Mouse (Mus musculus) ES-E14 (cell line): ENCODE data around the gene Zfp597. TPM values are rescaled to one million over a fixed set of nuclear protein-coding genes. Genes with fewer than 3 reads are reported as not detected.

Experiments
- DNase-seq: peaks from one replicate; pipeline ENCODE4 v3.0.0-alpha.2; 2013; ENCODE audit warnings: low read depth, low spot score
- H3K27ac ChIP-seq: 2 replicates; pipeline ENCODE4 v1.5.1; 2012; ENCODE audit warnings: low read depth, mild to moderate bottlenecking, low read length, moderate library complexity, mixed read lengths; ENCODE audit not compliant: poor library complexity, insufficient read depth, severe bottlenecking
- H3K36me3 ChIP-seq: 2 replicates; pipeline ENCODE4 v1.6.1; 2012; ENCODE audit warnings: mild to moderate bottlenecking, low read length, moderate library complexity, mixed read lengths; ENCODE audit not compliant: control insufficient read depth, poor library complexity, insufficient read depth, severe bottlenecking
- H3K4me1 ChIP-seq, 2 experiments: fragments of 150-350 bp in 1 of 2; sonication (generic) in 1 of 2; 2 replicates each; pipeline ENCODE4 v1.6.1; 2012; ENCODE audit warnings: low read length in 2 of 2, mild to moderate bottlenecking in 1 of 2, mixed read lengths in 1 of 2; ENCODE audit not compliant: control insufficient read depth in 2 of 2, insufficient read depth in 2 of 2, poor library complexity in 1 of 2
- H3K4me3 ChIP-seq, 2 experiments: fragments of 150-350 bp in 1 of 2; sonication (generic) in 1 of 2; 2 replicates each; pipeline ENCODE4 v1.5.1; 2012; ENCODE audit warnings: low read length in 2 of 2, low read depth in 1 of 2, mild to moderate bottlenecking in 1 of 2, mixed read lengths in 1 of 2; ENCODE audit not compliant: insufficient read depth in 1 of 2, poor library complexity in 1 of 2, severe bottlenecking in 1 of 2
- H3K9ac ChIP-seq: 2 replicates; pipeline ENCODE4 v1.6.1; 2012; ENCODE audit warnings: low read depth, mild to moderate bottlenecking, low read length, mixed read lengths; ENCODE audit not compliant: poor library complexity, insufficient read depth, severe bottlenecking
- H3K9me3 ChIP-seq: fragments of 150-350 bp; sonication (generic); 2 replicates; pipeline ENCODE4 v1.6.1; 2012; ENCODE audit warnings: low read depth, mild to moderate bottlenecking, low read length; ENCODE audit not compliant: control insufficient read depth, insufficient read depth
- CHD2 ChIP-seq: IDR thresholded peaks from 2 replicates; pipeline ENCODE4 v1.6.1; 2014; ENCODE audit warnings: mild to moderate bottlenecking, low read depth, low read length, inconsistent platforms
- HCFC1 ChIP-seq: IDR thresholded peaks from 2 replicates; pipeline ENCODE4 v1.6.1; 2012; ENCODE audit warnings: low read length, inconsistent platforms, borderline replicate concordance; ENCODE audit not compliant: insufficient read depth
- MAFK ChIP-seq: IDR thresholded peaks from 2 replicates; pipeline ENCODE4 v1.6.1; 2014; ENCODE audit warnings: mild to moderate bottlenecking, low read depth, low read length, inconsistent platforms; ENCODE audit not compliant: insufficient read depth
- ZC3H11A ChIP-seq: IDR thresholded peaks from 2 replicates; pipeline ENCODE4 v1.6.1; 2012; ENCODE audit warnings: low read depth, mild to moderate bottlenecking, inconsistent platforms, low read length, borderline replicate concordance
- ZNF384 ChIP-seq: IDR thresholded peaks from 2 replicates; pipeline ENCODE4 v1.6.1; 2012; ENCODE audit warnings: low read depth, low read length, inconsistent platforms
- in situ Hi-C, 2 experiments: fragments of 600-800 bp; cut with MboI; formaldehyde crosslinking; loops; one replicate each; pipeline ENCODE4 v1.15.1; 2025; ENCODE audit warnings: low sequenced_read_pairs in 2 of 2, inconsistent platforms in 1 of 2; ENCODE audit not compliant: unreplicated experiment in 2 of 2
- total RNA-seq: library from RNA; depleted of rRNA; stranded (reverse); fragments of 300-350 nt; gene quantifications from 2 replicates; pipeline ENCODE4 v1.2.3, GENCODE M21; 2012

Zfp597 gene
- total RNA-seq, 1 experiment: 10.7 TPM

GRCm38 (mm10) chr16:3891621-3892295, 7.4 kb upstream of the Zfp597 start:
- peaks cover 3% of the 10 kb centered on the region; the same call in 1 of the 2 replicates for H3K36me3 ChIP-seq

GRCm38 (mm10) chr16:3885065-3885670, 807 bp upstream of the Zfp597 start:
- in situ Hi-C loops: no loop called here
- Histone ChIP-seq H3K27ac (no peak overlapping the region), H3K4me1 (0 out of 4 replicates have a peak, but pooled peaks cover 0 to 2% of the 10 kb centered on the region in 2 experiments), H3K4me3 (peak overlapping the region; percentile 95 to 98), H3K9me3 (no peaks in the 10 kb centered on the region), H3K9ac (peak overlapping the region; percentile 94), H3K36me3 (no peaks in the 10 kb centered on the region)
- TF ChIP-seq HCFC1 (no peak), CHD2 (no peak), ZNF384 (no peak), ZC3H11A (no peak), MAFK (no peak)
- no peak for DNase-seq

More at GRCm38 (mm10) chr16:3891621-3892295, 7.4 kb upstream of the Zfp597 start:
- no peak overlapping the region for H3K4me3 ChIP-seq
- no peaks in the 10 kb centered on the region for H3K9me3 ChIP-seq
- no peak for DNase-seq
- peak; percentile 95 for TF ChIP-seq MAFK
- no peak for TF ChIP-seq ZNF384
- H3K27ac ChIP-seq: no peak overlapping the region
- H3K4me1 ChIP-seq: peaks cover 0 to 4% of the 10 kb centered on the region in 2 experiments; a peak in 1 of 4 replicates
- H3K9ac ChIP-seq: no peak overlapping the region
- in situ Hi-C loops: no loop called here

- no peaks in the 10 kb centered on the region for H3K9me3 ChIP-seq
- no peak overlapping the region for H3K27ac ChIP-seq
- in situ Hi-C loops: no loop called here
- no peak for TF ChIP-seq ZC3H11A
- no peak for TF ChIP-seq ZNF384
- TF ChIP-seq HCFC1: no peak
- no peak for TF ChIP-seq CHD2
- no peak for TF ChIP-seq MAFK
- DNase-seq: no peak
- H3K4me1 ChIP-seq: peaks cover 2 to 3% of the 10 kb centered on the region in 2 experiments; a peak in 2 of 4 replicates
- no peak overlapping the region for H3K9ac ChIP-seq
- H3K36me3 ChIP-seq: no peaks in the 10 kb centered on the region; the same call in 1 of the 2 replicates
- no peak overlapping the region for H3K4me3 ChIP-seq
Observed at GRCm38 (mm10) chr16:3876346-3876745, 8.0 kb downstream of the Zfp597 start.

- DNase-seq: peak; percentile 96
- Histone ChIP-seq H3K9ac (peak within 1 kb of the TSS; percentile 83), H3K27ac (0 out of 2 replicates have a peak within 1 kb of the TSS, but pooled peaks have one; percentile 14), H3K4me3 (peak within 1 kb of the TSS; percentile 75 to 95), H3K9me3 (no peaks in the 10 kb centered on the region), H3K36me3 (peaks cover 3% of the 10 kb centered on the region; the same call in 1 of the 2 replicates), H3K4me1 (peaks cover 3 to 6% of the 10 kb centered on the region in 2 experiments; a peak in 2 of 4 replicates)
- in situ Hi-C loops: no loop called here
- TF ChIP-seq ZNF384: no peak
- TF ChIP-seq HCFC1: 0 out of 2 replicates have a peak, but pooled peaks have one; percentile 58
- no peak for TF ChIP-seq MAFK
- TF ChIP-seq ZC3H11A: no peak
- peak; percentile 55; the same call in 1 of the 2 replicates for TF ChIP-seq CHD2
Observed at GRCm38 (mm10) chr16:3872216-3873047, 11.9 kb downstream of the Zfp597 start, which contains the start of gene Naa60. Gene Naa60, plus strand, starts transcription at chr16:3872375.
